Mouse (Mus musculus) hindbrain, postnatal 0 days (tissue): Measurements from ENCODE around the gene Eva1a. TPM values are rescaled to one million over a fixed set of nuclear protein-coding genes. Genes with fewer than 3 reads are reported as not detected.

Experiments
- ATAC-seq: fragments of 200-750 bp; cut with Nextera tagmentation; 2 replicates; pipeline ENCODE4 v1.8.0; 2017; ENCODE audit warnings: mild to moderate bottlenecking, moderate TSS enrichment, moderate library complexity
- DNase-seq: peaks from one replicate; pipeline ENCODE4 v3.0.0-alpha.2; 2015; ENCODE audit warnings: low spot score
- H3K27ac ChIP-seq: fragments of 300-500 bp; sonication (generic); 2 replicates; pipeline ENCODE4 v1.5.1; 2014; ENCODE audit warnings: mild to moderate bottlenecking
- H3K27me3 ChIP-seq: fragments of 300-500 bp; sonication (generic); 2 replicates; pipeline ENCODE4 v1.6.1; 2014; ENCODE audit warnings: low read length, mixed read lengths; ENCODE audit not compliant: insufficient read depth
- H3K36me3 ChIP-seq: fragments of 300-500 bp; sonication (generic); 2 replicates; pipeline ENCODE4 v1.6.1; 2014; ENCODE audit warnings: low read length, mixed read lengths; ENCODE audit not compliant: insufficient read depth
- H3K4me1 ChIP-seq: fragments of 300-500 bp; sonication (generic); 2 replicates; pipeline ENCODE4 v1.6.1; 2014; ENCODE audit warnings: antibody characterized with exemption, low read length, mixed read lengths; ENCODE audit not compliant: insufficient read depth
- H3K4me2 ChIP-seq: fragments of 300-500 bp; sonication (generic); 2 replicates; pipeline ENCODE4 v1.6.1; 2014; ENCODE audit warnings: low read depth, mild to moderate bottlenecking, low read length, moderate library complexity, mixed read lengths
- H3K4me3 ChIP-seq: fragments of 300-500 bp; sonication (generic); 2 replicates; pipeline ENCODE4 v1.5.1; 2014; ENCODE audit warnings: low read length
- H3K9ac ChIP-seq: fragments of 300-500 bp; sonication (generic); replicated peaks from 2 replicates; pipeline ENCODE4 v1.6.1; 2014; ENCODE audit warnings: mild to moderate bottlenecking, low read length, moderate library complexity, mixed read lengths
- H3K9me3 ChIP-seq: fragments of 300-500 bp; sonication (generic); 2 replicates; pipeline ENCODE4 v1.6.1; 2016; ENCODE audit warnings: low read length, mixed read lengths
- CTCF ChIP-seq: IDR thresholded peaks from 2 replicates; pipeline ENCODE4 v1.5.1; 2016; ENCODE audit warnings: antibody characterized with exemption, control low read depth, low read depth
- WGBS: fragments of 180-500 bp; shearing (Covaris S2); extraction: QIAGEN DNeasy Blood & Tissue Kit; methylation state at CpG from one replicate; pipeline ENCODE4 v1.1.7; 2014; 5-methylcytosine and 5-hydroxymethylcytosine counted together
- polyA plus RNA-seq: library from polyadenylated mRNA; unstranded; fragments of >200 nt; fragmentation: Nextera tagmentation; extraction: Ambion mirVana; gene quantifications from 2 replicates; pipeline ENCODE4 v1.2.1, GENCODE M21; 2015
- total RNA-seq: library from RNA; depleted of rRNA; stranded (reverse); fragments of >200 nt; gene quantifications from 2 replicates; pipeline ENCODE4 v1.2.3, GENCODE M21; 2014

The Eva1a gene
- total and polyA plus RNA-seq, 2 experiments from 2014 or later, result 1.8 to 2.8 TPM

GRCm38 (mm10) chr6:82098456-82098855, 57.6 kb downstream of the Eva1a start:
- no peak overlapping the region for H3K4me3 ChIP-seq
- no peak overlapping the region for H3K4me2 ChIP-seq
- no peak for TF ChIP-seq CTCF
- 81% methylated on average over 1 of the region's 1 CpGs for WGBS
- H3K27me3 ChIP-seq, result no peaks in the 10 kb centered on the region
- ATAC-seq (no peak), DNase-seq (no peak)
- H3K27ac ChIP-seq, result no peak overlapping the region
- H3K9ac ChIP-seq, result no peak overlapping the region
- no peaks in the 10 kb centered on the region for H3K36me3 ChIP-seq
- no peaks in the 10 kb centered on the region for H3K4me1 ChIP-seq
- H3K9me3 ChIP-seq, result no peaks in the 10 kb centered on the region

- 63% methylated on average over 7 of the region's 7 CpGs for WGBS
- Histone ChIP-seq H3K4me3 (no peak overlapping the region), H3K4me2 (no peak overlapping the region), H3K27ac (no peak overlapping the region), H3K9me3 (no peaks in the 10 kb centered on the region), H3K9ac (no peak overlapping the region), H3K4me1 (no peaks in the 10 kb centered on the region), H3K36me3 (no peaks in the 10 kb centered on the region), H3K27me3 (no peaks in the 10 kb centered on the region)
- DNase-seq (no peak), ATAC-seq (no peak)
- no peak for TF ChIP-seq CTCF
Observed at GRCm38 (mm10) chr6:82110473-82110872, 69.6 kb downstream of the Eva1a start.

- Histone ChIP-seq H3K4me1 (no peaks in the 10 kb centered on the region), H3K36me3 (no peaks in the 10 kb centered on the region), H3K9me3 (no peaks in the 10 kb centered on the region), H3K27ac (no peak overlapping the region), H3K4me3 (no peak overlapping the region), H3K27me3 (no peaks in the 10 kb centered on the region), H3K9ac (no peak overlapping the region), H3K4me2 (no peak overlapping the region)
- WGBS, result 91% methylated on average over 1 of the region's 1 CpGs
- TF ChIP-seq CTCF, result no peak
- ATAC-seq, result no peak
- no peak for DNase-seq
Observed at GRCm38 (mm10) chr6:82111111-82111510, 70.3 kb downstream of the Eva1a start.

GRCm38 (mm10) chr6:82111540-82111939, 70.7 kb downstream of the Eva1a start:
- Histone ChIP-seq H3K36me3 (no peaks in the 10 kb centered on the region), H3K4me1 (no peaks in the 10 kb centered on the region), H3K9ac (no peak overlapping the region), H3K9me3 (no peaks in the 10 kb centered on the region), H3K4me2 (no peak overlapping the region), H3K4me3 (no peak overlapping the region), H3K27ac (no peak overlapping the region), H3K27me3 (no peaks in the 10 kb centered on the region)
- no peak for DNase-seq
- no peak for TF ChIP-seq CTCF
- 82% methylated on average over 3 of the region's 3 CpGs for WGBS
- no peak for ATAC-seq

- no peaks in the 10 kb centered on the region for H3K9me3 ChIP-seq
- H3K36me3 ChIP-seq, result no peaks in the 10 kb centered on the region
- H3K4me3 ChIP-seq, result no peak overlapping the region
- H3K27ac ChIP-seq, result no peak overlapping the region
- ATAC-seq (no peak), DNase-seq (no peak)
- no peaks in the 10 kb centered on the region for H3K4me1 ChIP-seq
- no peak overlapping the region for H3K4me2 ChIP-seq
- no peak for TF ChIP-seq CTCF
- no peaks in the 10 kb centered on the region for H3K27me3 ChIP-seq
- no peak overlapping the region for H3K9ac ChIP-seq
- WGBS, result 63% methylated on average over 14 of the region's 14 CpGs
Observed at GRCm38 (mm10) chr6:82112127-82113090, 71.6 kb downstream of the Eva1a start.

- H3K4me1 ChIP-seq, result no peaks in the 10 kb centered on the region
- H3K4me3 ChIP-seq, result no peak overlapping the region
- no peak for DNase-seq
- ATAC-seq, result no peak
- H3K9ac ChIP-seq, result no peak overlapping the region
- H3K27ac ChIP-seq, result no peak overlapping the region
- H3K27me3 ChIP-seq, result no peaks in the 10 kb centered on the region
- H3K9me3 ChIP-seq, result no peaks in the 10 kb centered on the region
- H3K4me2 ChIP-seq, result no peak overlapping the region
- TF ChIP-seq CTCF, result no peak
- H3K36me3 ChIP-seq, result no peaks in the 10 kb centered on the region
- WGBS, result 75% methylated on average over 3 of the region's 3 CpGs
Observed at GRCm38 (mm10) chr6:82115335-82115965, 74.6 kb downstream of the Eva1a start.
